Mouse (Mus musculus): ENCODE data around the gene Aqp12.

The Aqp12 gene

GRCm38 (mm10) chr1:93051124-93051833 is 45.1 kb downstream of the Aqp12 start:
- no peak for TF ChIP-seq GATA4 (IDR thresholded peaks at IDR 0.05; ENCODE audit: insufficient replicate concordance, low read length)

Measured in liver, adult (tissue).